Mouse (Mus musculus) MN1 (cell line): ENCODE measurements at regions not wholly inside any gene's neighbourhood (a gene's known extent, or its start where the extent isn't known, plus 50 kb on each side); places are given as distances from the start of the nearest gene placed in this dataset.
"Not testable (repeated sequence)": the region's sequence is repeated elsewhere in the genome, so short reads cannot be mapped to it uniquely, and the experiment has no call there.

Experiments
- DNase-seq: peaks from one replicate; pipeline ENCODE4 v3.0.0-alpha.2; 2016; ENCODE audit warnings: low spot score

GRCm38 (mm10) chr4:10315144-10315543, 559.2 kb upstream of the 2610301B20Rik start:
- DNase-seq = no peak

GRCm38 (mm10) chr4:10315875-10316274, 558.4 kb upstream of the 2610301B20Rik start:
- no peak for DNase-seq

- no peak for DNase-seq
Observed at GRCm38 (mm10) chr4:10344147-10344546, 530.2 kb upstream of the 2610301B20Rik start.

GRCm38 (mm10) chr4:10351876-10352627, 522.2 kb upstream of the 2610301B20Rik start:
- DNase-seq = no peak

GRCm38 (mm10) chr4:10357572-10357971, 516.7 kb upstream of the 2610301B20Rik start:
- DNase-seq = no peak

- DNase-seq = no peak
Observed at GRCm38 (mm10) chr4:10389790-10390189, 484.5 kb upstream of the 2610301B20Rik start.

- no peak for DNase-seq
Observed at GRCm38 (mm10) chr4:10397249-10397648, 477.0 kb upstream of the 2610301B20Rik start.

- DNase-seq = no peak
Observed at GRCm38 (mm10) chr4:10398075-10398474, 476.2 kb upstream of the 2610301B20Rik start.

- DNase-seq = no peak
Observed at GRCm38 (mm10) chr4:10399649-10400048, 474.6 kb upstream of the 2610301B20Rik start.

- no peak for DNase-seq
Observed at GRCm38 (mm10) chr4:10402928-10403327, 471.4 kb upstream of the 2610301B20Rik start.

GRCm38 (mm10) chr4:10404438-10404837, 469.9 kb upstream of the 2610301B20Rik start:
- no peak for DNase-seq

GRCm38 (mm10) chr4:10405102-10405501, 469.2 kb upstream of the 2610301B20Rik start:
- no peak for DNase-seq

GRCm38 (mm10) chr4:10414274-10414673, 460.0 kb upstream of the 2610301B20Rik start:
- DNase-seq = no peak

- DNase-seq = no peak
Observed at GRCm38 (mm10) chr4:10421354-10421753, 452.9 kb upstream of the 2610301B20Rik start.

- DNase-seq = no peak
Observed at GRCm38 (mm10) chr4:10434438-10434837, 439.9 kb upstream of the 2610301B20Rik start.

- not testable (repeated sequence) for DNase-seq
Observed at GRCm38 (mm10) chr4:10439921-10440320, 434.4 kb upstream of the 2610301B20Rik start.

- DNase-seq = no peak
Observed at GRCm38 (mm10) chr4:10459603-10460002, 414.7 kb upstream of the 2610301B20Rik start.

- DNase-seq = no peak
Observed at GRCm38 (mm10) chr4:10480936-10481335, 393.4 kb upstream of the 2610301B20Rik start.

GRCm38 (mm10) chr4:10508163-10508821, 366.0 kb upstream of the 2610301B20Rik start:
- DNase-seq = no peak

GRCm38 (mm10) chr4:10510013-10510412, 364.3 kb upstream of the 2610301B20Rik start:
- DNase-seq = no peak

- DNase-seq = no peak
Observed at GRCm38 (mm10) chr4:10550711-10551305, 323.5 kb upstream of the 2610301B20Rik start.

GRCm38 (mm10) chr4:10553724-10554123, 320.6 kb upstream of the 2610301B20Rik start:
- no peak for DNase-seq

- DNase-seq = no peak
Observed at GRCm38 (mm10) chr4:10560078-10560477, 314.2 kb upstream of the 2610301B20Rik start.
